Mouse (Mus musculus) heart, postnatal 0 days (tissue): ENCODE results near the gene Ing3.

ENCODE experiments used
- CTCF ChIP-seq: IDR thresholded peaks from 2 replicates; pipeline ENCODE4 v1.5.1; 2016; ENCODE audit warnings: antibody characterized with exemption, control low read depth, low read depth
- EP300 ChIP-seq: IDR thresholded peaks from 2 replicates; pipeline ENCODE4 v1.6.1; 2016; ENCODE audit warnings: antibody characterized with exemption, low read depth

DNA sequence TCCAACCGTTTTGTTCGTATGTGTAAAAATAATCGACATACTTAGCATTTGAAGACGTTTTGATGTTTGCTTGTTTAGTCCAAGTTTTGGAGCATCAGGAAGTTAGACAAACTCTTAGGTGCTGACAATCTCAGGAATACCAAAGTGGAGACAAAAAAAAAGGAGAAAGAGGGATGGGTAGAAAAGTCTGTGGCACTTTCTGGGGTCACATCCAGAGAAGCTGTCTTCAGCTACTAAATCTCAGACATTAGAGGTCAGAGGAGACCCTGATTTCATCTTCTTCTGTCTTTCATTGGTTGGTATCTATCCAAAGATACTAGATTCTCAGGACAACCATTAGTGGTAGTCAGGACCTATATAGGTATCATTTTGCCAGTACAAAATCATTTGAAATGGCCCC lies 41.8 kb downstream of the Ing3 start:
- TF ChIP-seq EP300 (no peak), CTCF (no peak)
